Mouse (Mus musculus) neural tube, embryonic 12.5 days (tissue): ENCODE measurements around the gene Serpinb2. TPM values are rescaled to one million over a fixed set of nuclear protein-coding genes. Genes with fewer than 3 reads are reported as not detected.

ENCODE experiments used
- ATAC-seq: fragments of 200-750 bp; cut with Nextera tagmentation; 2 replicates; pipeline ENCODE4 v1.8.0; 2017; ENCODE audit warnings: low read depth, mild to moderate bottlenecking, moderate TSS enrichment, moderate library complexity; ENCODE audit not compliant: low FRiP score
- H3K27ac ChIP-seq: fragments of 300-500 bp; sonication (generic); 2 replicates; pipeline ENCODE4 v1.5.1; 2016
- H3K27me3 ChIP-seq: fragments of 300-500 bp; sonication (generic); replicated peaks from 2 replicates; pipeline ENCODE4 v1.6.1; 2016; ENCODE audit warnings: mild to moderate bottlenecking
- H3K36me3 ChIP-seq: fragments of 300-500 bp; sonication (generic); 2 replicates; pipeline ENCODE4 v1.6.1; 2016; ENCODE audit warnings: mild to moderate bottlenecking
- H3K4me1 ChIP-seq: fragments of 300-500 bp; sonication (generic); 2 replicates; pipeline ENCODE4 v1.6.1; 2016
- H3K4me2 ChIP-seq: fragments of 300-500 bp; sonication (generic); replicated peaks from 2 replicates; pipeline ENCODE4 v1.6.1; 2016; ENCODE audit warnings: mild to moderate bottlenecking
- H3K4me3 ChIP-seq: fragments of 300-500 bp; sonication (generic); 2 replicates; pipeline ENCODE4 v1.5.1; 2016
- H3K9ac ChIP-seq: fragments of 300-500 bp; sonication (generic); 2 replicates; pipeline ENCODE4 v1.6.1; 2016; ENCODE audit warnings: mild to moderate bottlenecking
- H3K9me3 ChIP-seq: fragments of 300-500 bp; sonication (generic); 2 replicates; pipeline ENCODE4 v1.6.1; 2016; ENCODE audit warnings: mild to moderate bottlenecking
- WGBS: fragments of 180-500 bp; shearing (Covaris S2); methylation state at CpG from one replicate; pipeline ENCODE4 v1.1.7; 2016; 5-methylcytosine and 5-hydroxymethylcytosine counted together
- polyA plus RNA-seq: library from polyadenylated mRNA; unstranded; fragments of >200 nt; fragmentation: Nextera tagmentation; extraction: Ambion mirVana; gene quantifications from 2 replicates; pipeline ENCODE4 v1.2.1, GENCODE M21; 2016

Gene Serpinb2
- polyA plus RNA-seq, 1 experiment from 2014 or later = 0.62 TPM

DNA sequence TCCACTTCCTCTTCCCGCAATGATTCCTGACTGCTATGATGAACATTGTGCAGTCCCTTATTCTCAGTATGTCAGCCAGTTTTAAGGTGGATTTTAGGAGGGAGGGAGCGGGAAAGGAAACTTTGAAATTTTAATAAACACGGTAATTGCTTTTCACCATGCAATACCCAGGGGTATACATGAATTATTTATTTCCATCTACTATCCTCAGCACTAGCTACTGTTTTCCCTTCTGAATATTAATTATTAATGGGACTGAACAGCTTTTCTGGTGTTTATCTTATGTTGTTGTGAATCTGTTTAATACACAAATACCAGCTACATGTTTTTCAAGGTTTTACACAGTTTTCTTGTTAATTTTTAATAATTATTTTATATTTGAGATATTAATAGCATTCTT lies 73.7 kb downstream of the Serpinb2 start:
- peak; percentile 53; the same call in 1 of the 2 replicates for ATAC-seq
- WGBS = 80% methylated on average over 3 of the region's 3 CpGs

More for the DNA sequence above, 73.7 kb downstream of the Serpinb2 start:
- no peaks in the 10 kb centered on the region for H3K4me1 ChIP-seq
- H3K4me3 ChIP-seq = no peak overlapping the region
- H3K27me3 ChIP-seq = no peaks in the 10 kb centered on the region
- H3K36me3 ChIP-seq = no peaks in the 10 kb centered on the region
- no peaks in the 10 kb centered on the region for H3K9me3 ChIP-seq
- H3K9ac ChIP-seq = no peak overlapping the region
- no peak overlapping the region for H3K4me2 ChIP-seq
- no peak overlapping the region for H3K27ac ChIP-seq

Other genes with a start within 250 kb of the Serpinb2 start
- gene Serpinb3b, start 233.1 kb upstream of the Serpinb2 start, polyA plus RNA-seq = not detected in 2 replicates
- gene Serpinb3c, start 233.1 kb upstream of the Serpinb2 start, polyA plus RNA-seq = not detected in 2 replicates
- not detected in 2 replicates for gene Serpinb11, start 150.2 kb upstream of the Serpinb2 start, polyA plus RNA-seq
- gene Serpinb7, start 111.8 kb upstream of the Serpinb2 start, polyA plus RNA-seq = not detected in 2 replicates
- gene Serpinb8, start 78.6 kb downstream of the Serpinb2 start, polyA plus RNA-seq = 2.0 and 3.1 TPM in 2 replicates